Mouse (Mus musculus) hindbrain, embryonic 12.5 days (tissue): ENCODE measurements around the gene Nudt4. TPM values are rescaled to one million over a fixed set of nuclear protein-coding genes. Genes with fewer than 3 reads are reported as not detected.

ENCODE experiments used
- ATAC-seq: fragments of 200-750 bp; cut with Nextera tagmentation; 2 replicates; pipeline ENCODE4 v1.8.0; 2017; ENCODE audit warnings: moderate TSS enrichment; ENCODE audit not compliant: low FRiP score
- H3K27ac ChIP-seq: fragments of 300-500 bp; sonication (generic); 2 replicates; pipeline ENCODE4 v1.5.1; 2016; ENCODE audit warnings: mild to moderate bottlenecking
- H3K27me3 ChIP-seq: fragments of 300-500 bp; sonication (generic); 2 replicates; pipeline ENCODE4 v1.6.1; 2016; ENCODE audit warnings: mild to moderate bottlenecking
- H3K36me3 ChIP-seq: fragments of 300-500 bp; sonication (generic); 2 replicates; pipeline ENCODE4 v1.6.1; 2016; ENCODE audit warnings: mild to moderate bottlenecking
- H3K4me1 ChIP-seq: fragments of 300-500 bp; sonication (generic); 2 replicates; pipeline ENCODE4 v1.6.1; 2016
- H3K4me2 ChIP-seq: fragments of 300-500 bp; sonication (generic); replicated peaks from 2 replicates; pipeline ENCODE4 v1.6.1; 2016; ENCODE audit warnings: mild to moderate bottlenecking
- H3K4me3 ChIP-seq: fragments of 300-500 bp; sonication (generic); 2 replicates; pipeline ENCODE4 v1.5.1; 2016; ENCODE audit warnings: mild to moderate bottlenecking
- H3K9ac ChIP-seq: fragments of 300-500 bp; sonication (generic); 2 replicates; pipeline ENCODE4 v1.6.1; 2016; ENCODE audit warnings: mild to moderate bottlenecking, moderate library complexity
- H3K9me3 ChIP-seq: fragments of 300-500 bp; sonication (generic); replicated peaks from 2 replicates; pipeline ENCODE4 v1.6.1; 2016; ENCODE audit warnings: mild to moderate bottlenecking
- WGBS: fragments of 180-500 bp; shearing (Covaris S2); methylation state at CpG from one replicate; pipeline ENCODE4 v1.1.7; 2016; 5-methylcytosine and 5-hydroxymethylcytosine counted together
- polyA plus RNA-seq: library from polyadenylated mRNA; unstranded; fragments of >200 nt; fragmentation: Nextera tagmentation; extraction: Ambion mirVana; gene quantifications from 2 replicates; pipeline ENCODE4 v1.2.1, GENCODE M21; 2016

Gene Nudt4
- polyA plus RNA-seq, 1 experiment from 2014 or later = 123 TPM

- Histone ChIP-seq H3K27me3 (no peaks in the 10 kb centered on the region), H3K4me3 (no peak overlapping the region), H3K9ac (no peak overlapping the region), H3K4me2 (no peak overlapping the region), H3K9me3 (no peaks in the 10 kb centered on the region), H3K27ac (no peak overlapping the region), H3K36me3 (no peaks in the 10 kb centered on the region; the same call in 1 of the 2 replicates), H3K4me1 (peaks cover 10% of the 10 kb centered on the region)
- 79% methylated on average over 5 of the region's 5 CpGs for WGBS
- ATAC-seq = no peak
Measured at GRCm38 (mm10) chr10:95526495-95527122, 37.3 kb downstream of the Nudt4 start.

- Histone ChIP-seq H3K36me3 (no peaks in the 10 kb centered on the region; the same call in 1 of the 2 replicates), H3K27ac (no peak overlapping the region), H3K4me3 (no peak overlapping the region), H3K27me3 (no peaks in the 10 kb centered on the region), H3K9me3 (no peaks in the 10 kb centered on the region), H3K4me1 (peaks cover 6% of the 10 kb centered on the region), H3K4me2 (no peak overlapping the region), H3K9ac (no peak overlapping the region)
- no peak for ATAC-seq
- 95% methylated on average over 5 of the region's 5 CpGs for WGBS
Measured at GRCm38 (mm10) chr10:95525871-95526270, 38.1 kb downstream of the Nudt4 start.

- Histone ChIP-seq H3K4me2 (no peak overlapping the region), H3K9ac (no peak overlapping the region), H3K27ac (no peak overlapping the region), H3K4me3 (no peak overlapping the region), H3K4me1 (no peaks in the 10 kb centered on the region), H3K27me3 (no peaks in the 10 kb centered on the region), H3K36me3 (no peaks in the 10 kb centered on the region; the same call in 1 of the 2 replicates), H3K9me3 (no peaks in the 10 kb centered on the region)
- ATAC-seq = no peak
- 87% methylated on average over 6 of the region's 6 CpGs for WGBS
Measured at GRCm38 (mm10) chr10:95525037-95525675, 38.8 kb downstream of the Nudt4 start.

- Histone ChIP-seq H3K36me3 (no peaks in the 10 kb centered on the region; the same call in 1 of the 2 replicates), H3K4me3 (no peak overlapping the region), H3K9ac (no peak overlapping the region), H3K9me3 (no peaks in the 10 kb centered on the region), H3K27ac (no peak overlapping the region), H3K4me2 (no peak overlapping the region), H3K4me1 (peaks cover 15% of the 10 kb centered on the region), H3K27me3 (no peaks in the 10 kb centered on the region)
- WGBS = 98% methylated on average over 6 of the region's 6 CpGs
- no peak for ATAC-seq
Measured at GRCm38 (mm10) chr10:95517656-95518055, 46.3 kb downstream of the Nudt4 start.

GRCm38 (mm10) chr10:95515293-95515931 lies 48.5 kb downstream of the Nudt4 start:
- Histone ChIP-seq H3K9ac (peak overlapping the region; percentile 96), H3K27me3 (no peaks in the 10 kb centered on the region), H3K9me3 (no peaks in the 10 kb centered on the region), H3K4me3 (peak overlapping the region; percentile 96), H3K4me1 (peaks cover 15% of the 10 kb centered on the region), H3K36me3 (no peaks in the 10 kb centered on the region), H3K27ac (peak overlapping the region; percentile 97), H3K4me2 (peak overlapping the region; percentile 65)
- peak; percentile 72 for ATAC-seq
- WGBS = under 1% methylated on average over 64 of the region's 80 CpGs

GRCm38 (mm10) chr10:95514656-95515292 lies 49.2 kb downstream of the Nudt4 start, which contains the start of gene Ube2n:
Gene Ube2n, plus strand, starts transcription at chr10:95515145.
- no peaks in the 10 kb centered on the region for H3K36me3 ChIP-seq
- H3K9me3 ChIP-seq = no peaks in the 10 kb centered on the region
- peak within 1 kb of the TSS; percentile 65 for H3K4me2 ChIP-seq
- H3K4me3 ChIP-seq = peak within 1 kb of the TSS; percentile 96
- peaks cover 15% of the 10 kb centered on the region for H3K4me1 ChIP-seq
- no peaks in the 10 kb centered on the region for H3K27me3 ChIP-seq
- peak; percentile 97 for ATAC-seq
- under 1% methylated on average over 80 of the region's 81 CpGs for WGBS
- H3K9ac ChIP-seq = peak within 1 kb of the TSS; percentile 96
- H3K27ac ChIP-seq = peak within 1 kb of the TSS; percentile 97

- H3K4me1 ChIP-seq = peaks cover 15% of the 10 kb centered on the region
- 36% methylated on average over 15 of the region's 15 CpGs for WGBS
- H3K4me3 ChIP-seq = peak overlapping the region; percentile 96
- no peaks in the 10 kb centered on the region for H3K36me3 ChIP-seq
- H3K27ac ChIP-seq = peak overlapping the region; percentile 97
- H3K27me3 ChIP-seq = no peaks in the 10 kb centered on the region
- peak overlapping the region; percentile 96 for H3K9ac ChIP-seq
- ATAC-seq = peak; percentile 21
- peak overlapping the region; percentile 55 for H3K4me2 ChIP-seq
- no peaks in the 10 kb centered on the region for H3K9me3 ChIP-seq
Measured at GRCm38 (mm10) chr10:95513768-95514556, 50.0 kb downstream of the Nudt4 start.

GRCm38 (mm10) chr10:95512635-95513034 lies 51.3 kb downstream of the Nudt4 start:
- Histone ChIP-seq H3K4me1 (peaks cover 14% of the 10 kb centered on the region), H3K9ac (no peak overlapping the region), H3K4me3 (no peak overlapping the region), H3K27ac (no peak overlapping the region), H3K27me3 (no peaks in the 10 kb centered on the region), H3K4me2 (no peak overlapping the region), H3K9me3 (no peaks in the 10 kb centered on the region), H3K36me3 (no peaks in the 10 kb centered on the region)
- WGBS = 87% methylated on average over 8 of the region's 8 CpGs
- no peak for ATAC-seq

GRCm38 (mm10) chr10:95509263-95509662 lies 54.7 kb downstream of the Nudt4 start:
- Histone ChIP-seq H3K9ac (no peak overlapping the region), H3K27me3 (no peaks in the 10 kb centered on the region), H3K4me2 (no peak overlapping the region), H3K27ac (no peak overlapping the region), H3K9me3 (no peaks in the 10 kb centered on the region), H3K4me1 (peaks cover 4% of the 10 kb centered on the region), H3K36me3 (no peaks in the 10 kb centered on the region), H3K4me3 (no peak overlapping the region)
- 72% methylated on average over 3 of the region's 3 CpGs for WGBS
- ATAC-seq = no peak

- Histone ChIP-seq H3K4me1 (no peaks in the 10 kb centered on the region; the same call in 1 of the 2 replicates), H3K27ac (no peak overlapping the region), H3K9ac (0 out of 2 replicates have a peak overlapping the region, but pooled peaks have one; percentile 23), H3K27me3 (no peaks in the 10 kb centered on the region), H3K4me3 (no peak overlapping the region), H3K36me3 (no peaks in the 10 kb centered on the region), H3K9me3 (no peaks in the 10 kb centered on the region), H3K4me2 (no peak overlapping the region)
- ATAC-seq = no peak
- WGBS = 70% methylated on average over 6 of the region's 6 CpGs
Measured at GRCm38 (mm10) chr10:95508793-95509192, 55.2 kb downstream of the Nudt4 start.

GRCm38 (mm10) chr10:95508126-95508525 lies 55.8 kb downstream of the Nudt4 start:
- no peak for ATAC-seq
- H3K4me3 ChIP-seq = no peak overlapping the region
- H3K4me1 ChIP-seq = no peaks in the 10 kb centered on the region
- no peaks in the 10 kb centered on the region for H3K9me3 ChIP-seq
- no peak overlapping the region for H3K9ac ChIP-seq
- H3K4me2 ChIP-seq = no peak overlapping the region
- 86% methylated on average over 8 of the region's 8 CpGs for WGBS
- H3K27ac ChIP-seq = no peak overlapping the region
- no peaks in the 10 kb centered on the region for H3K36me3 ChIP-seq
- H3K27me3 ChIP-seq = no peaks in the 10 kb centered on the region
